Mouse (Mus musculus) G1E (cell line): ENCODE data around the gene Mrps24.

Experiments
- CTCF ChIP-seq: IDR thresholded peaks from 2 replicates; pipeline ENCODE4 v1.5.1; 2012; ENCODE audit warnings: low read depth, low read length, inconsistent platforms, mixed read lengths
- GATA1 ChIP-seq: IDR thresholded peaks from 2 replicates; pipeline ENCODE4 v1.6.1; 2012; ENCODE audit warnings: borderline replicate concordance, low read length, inconsistent platforms, mixed read lengths
- GATA2 ChIP-seq: IDR thresholded peaks from 2 replicates; pipeline ENCODE4 v1.6.1; 2012; ENCODE audit warnings: low read depth, low read length, inconsistent platforms, borderline replicate concordance
- POLR2AphosphoS5 ChIP-seq: IDR thresholded peaks from 2 replicates; pipeline ENCODE4 v1.6.1; 2012; ENCODE audit warnings: low read depth, low read length, inconsistent platforms; ENCODE audit not compliant: insufficient replicate concordance
- TAL1 ChIP-seq: conservative IDR thresholded peaks from 2 replicates; pipeline ENCODE4 v1.6.1; 2012; ENCODE audit warnings: low read depth, low read length, inconsistent platforms, mixed read lengths

DNA sequence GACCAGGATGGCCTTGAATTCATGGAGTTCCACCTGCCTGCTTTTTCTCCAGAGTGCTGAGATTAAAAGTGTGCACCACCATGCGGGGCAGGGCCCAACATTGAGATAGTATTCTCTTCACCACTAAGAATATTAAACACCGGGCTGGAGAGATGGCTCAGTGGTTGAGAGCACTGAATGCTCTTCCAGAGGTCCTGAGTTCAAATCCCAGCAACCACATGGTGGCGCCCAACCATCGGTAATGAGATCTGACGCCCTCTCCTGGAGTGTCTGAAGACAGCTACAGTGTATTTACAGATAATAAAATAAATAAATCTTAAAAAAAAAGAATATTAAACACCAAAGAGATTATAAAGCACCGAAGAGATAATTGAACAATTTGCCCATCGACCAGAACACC is 26.6 kb upstream of the Mrps24 start:
- TF ChIP-seq CTCF (no peak), POLR2AphosphoS5 (no peak), GATA1 (no peak), TAL1 (no peak), GATA2 (no peak)
